In the genomic region with DNA sequence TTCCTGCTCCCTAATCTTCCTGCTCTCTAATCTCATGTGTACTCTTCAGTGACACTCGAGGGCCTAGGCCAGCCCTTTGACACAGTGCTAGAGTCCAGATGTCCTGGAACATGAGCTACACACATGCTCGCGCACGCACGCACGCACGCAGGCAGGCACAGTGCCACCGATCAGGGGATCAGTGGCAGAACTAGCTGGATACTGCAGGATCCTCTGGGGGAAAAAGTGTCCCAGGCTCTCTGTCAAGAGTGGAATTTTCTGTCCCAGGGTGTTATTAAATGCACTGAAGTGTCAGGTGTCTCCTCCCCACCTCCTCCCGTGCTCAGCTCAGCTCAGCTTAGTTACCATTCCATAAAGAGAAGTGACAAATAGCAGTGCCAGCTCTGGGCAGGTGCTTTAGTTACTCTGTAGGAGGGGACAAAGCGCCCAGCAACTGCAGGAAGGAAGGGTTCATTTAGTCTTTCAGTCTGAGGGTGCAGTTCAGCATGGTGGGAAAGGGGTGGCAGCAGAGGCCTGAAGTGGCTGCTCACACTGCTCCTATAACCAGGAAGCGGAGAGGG, we compare ENCODE assay signal across 8 mouse cellular contexts. TPM values are rescaled to one million over a fixed set of nuclear protein-coding genes. Genes with fewer than 3 reads are reported as not detected.
DNase-seq lines count a peak whose midpoint lies in the region; ATAC-seq lines count a peak whose summit lies in the region.

No protein-coding gene starts in this region.

- H3K9me3 ChIP-seq in liver, embryonic 16.5 days (replicated peaks; ENCODE audit: control insufficient read depth, low read length) = no peaks in the 10 kb centered on the region

- H3K27me3 ChIP-seq in liver, embryonic 16.5 days (ENCODE audit: control insufficient read depth, insufficient read depth, low read depth, low read length) = no peaks in the 10 kb centered on the region

- 61% methylated on average over 11 of the region's 11 CpGs for WGBS in liver, embryonic 16.5 days (ENCODE audit: insufficient replicate concordance)

- intact Hi-C loops in left cerebral cortex, postnatal 4 days (cut with DNase I) = no loop called here

- peaks cover 9% of the 10 kb centered on the region for H3K4me1 ChIP-seq in liver, embryonic 16.5 days (ENCODE audit: control insufficient read depth, low read depth, low read length)

- ATAC-seq in liver, embryonic 16.5 days (ENCODE audit: low read depth) = peak; percentile 91

- no peak overlapping the region for H3K9ac ChIP-seq in liver, embryonic 16.5 days (ENCODE audit: low read depth, low read length)

- no peak overlapping the region for H3K4me3 ChIP-seq in liver, embryonic 16.5 days (ENCODE audit: low read depth, low read length)

- H3K36me3 ChIP-seq in liver, embryonic 16.5 days (ENCODE audit: control insufficient read depth, insufficient read depth) = no peaks in the 10 kb centered on the region

- peak; percentile 1 for DNase-seq in layer of hippocampus, adult 9-11 months
- no peak for DNase-seq in layer of hippocampus, postnatal 14 days (ENCODE audit: low spot score in 2 of 2)
- peak; percentile 61 for DNase-seq in brain, adult 2 months (ENCODE audit: low read depth, low spot score)
- peak; percentile 39 for DNase-seq in heart, postnatal 4 days
- DNase-seq in c-Kit-positive CD71-positive TER-119-positive erythroid progenitor cells, embryonic 14.5 days (ENCODE audit: low spot score) = no peak
- DNase-seq in neural tube, embryonic 10.5 days (ENCODE audit: extremely low spot score, low spot score) = no peak
- DNase-seq in left cerebral cortex, postnatal 4 days = no peak

- H3K27ac ChIP-seq in liver, embryonic 16.5 days (ENCODE audit: low read length) = peak overlapping the region; percentile 68; the same call in 1 of the 2 replicates

- H3K4me2 ChIP-seq in liver, embryonic 16.5 days (ENCODE audit: low read depth, low read length) = no peak overlapping the region

RNA-seq across cellular contexts. Expression of a gene that starts 7.4 kb away (rescaled TPM):
- total RNA-seq in layer of hippocampus, postnatal 14 days (2021) = 100 to 1,000 TPM; 203 to 221 TPM
- total RNA-seq in heart, postnatal 4 days (2021) = 100 to 1,000 TPM; 438 to 494 TPM
- polyA plus RNA-seq in liver, embryonic 16.5 days (2015; fragmentation: Nextera tagmentation; extraction: Ambion mirVana) = 348 and 350 TPM in 2 replicates
- 100 to 1,000 TPM; 161 to 174 TPM for total RNA-seq in left cerebral cortex, postnatal 4 days (2021)

RNA-seq across cellular contexts. Expression of a gene that starts 18.5 kb away (rescaled TPM):
- 10 to 100 TPM; 33.5 to 33.9 TPM for total RNA-seq in layer of hippocampus, postnatal 14 days (2021)
- 10 to 100 TPM; 15.0 to 17.1 TPM for total RNA-seq in heart, postnatal 4 days (2021)
- 20.1 and 20.6 TPM in 2 replicates for polyA plus RNA-seq in liver, embryonic 16.5 days (2015; fragmentation: Nextera tagmentation; extraction: Ambion mirVana)
- total RNA-seq in left cerebral cortex, postnatal 4 days (2021) = 1 to 10 TPM; 5.3 to 7.0 TPM

RNA-seq across cellular contexts. Expression of a gene that starts 22.8 kb away (rescaled TPM):
- total RNA-seq in layer of hippocampus, postnatal 14 days (2021) = 100 to 1,000 TPM; 147 to 152 TPM
- 100 to 1,000 TPM; 176 to 206 TPM for total RNA-seq in heart, postnatal 4 days (2021)
- 170 and 175 TPM in 2 replicates for polyA plus RNA-seq in liver, embryonic 16.5 days (2015; fragmentation: Nextera tagmentation; extraction: Ambion mirVana)
- total RNA-seq in left cerebral cortex, postnatal 4 days (2021) = 100 to 1,000 TPM; 122 to 125 TPM

RNA-seq across cellular contexts. Expression of a gene that starts 22.8 kb away (rescaled TPM):
- under 1 TPM; 0.39 to 0.45 TPM for total RNA-seq in layer of hippocampus, postnatal 14 days (2021)
- 1 to 10 TPM; 3.7 to 4.8 TPM for total RNA-seq in heart, postnatal 4 days (2021)
- 38.9 and 43.4 TPM in 2 replicates for polyA plus RNA-seq in liver, embryonic 16.5 days (2015; fragmentation: Nextera tagmentation; extraction: Ambion mirVana)
- total RNA-seq in left cerebral cortex, postnatal 4 days (2021) = 1 to 10 TPM; 1.1 to 1.2 TPM

RNA-seq across cellular contexts. Expression of a gene that starts 22.8 kb away (rescaled TPM):
- total RNA-seq in layer of hippocampus, postnatal 14 days (2021) = 10 to 100 TPM; 38.2 to 39.3 TPM
- total RNA-seq in heart, postnatal 4 days (2021) = 10 to 100 TPM; 40.0 to 41.1 TPM
- polyA plus RNA-seq in liver, embryonic 16.5 days (2015; fragmentation: Nextera tagmentation; extraction: Ambion mirVana) = 48.2 and 51.1 TPM in 2 replicates
- total RNA-seq in left cerebral cortex, postnatal 4 days (2021) = 10 to 100 TPM; 32.1 to 33.6 TPM

Comparison
In these comparisons a context has a peak if more than half of its experiments do, and no peak if none do; other contexts are left out.
1. DNase-seq: peak in layer of hippocampus, adult 9-11 months (single experiment), brain, adult 2 months (single experiment) and heart, postnatal 4 days (single experiment); none in layer of hippocampus, postnatal 14 days (0 of 2), c-Kit-positive CD71-positive TER-119-positive erythroid progenitor cells, embryonic 14.5 days (single experiment), neural tube, embryonic 10.5 days (single experiment) and left cerebral cortex, postnatal 4 days (single experiment).